Mouse (Mus musculus) heart, postnatal 0 days (tissue): ENCODE measurements around the gene Usp39.

Experiments
- CTCF ChIP-seq: IDR thresholded peaks from 2 replicates; pipeline ENCODE4 v1.5.1; 2016; ENCODE audit warnings: antibody characterized with exemption, control low read depth, low read depth
- EP300 ChIP-seq: IDR thresholded peaks from 2 replicates; pipeline ENCODE4 v1.6.1; 2016; ENCODE audit warnings: antibody characterized with exemption, low read depth

DNA sequence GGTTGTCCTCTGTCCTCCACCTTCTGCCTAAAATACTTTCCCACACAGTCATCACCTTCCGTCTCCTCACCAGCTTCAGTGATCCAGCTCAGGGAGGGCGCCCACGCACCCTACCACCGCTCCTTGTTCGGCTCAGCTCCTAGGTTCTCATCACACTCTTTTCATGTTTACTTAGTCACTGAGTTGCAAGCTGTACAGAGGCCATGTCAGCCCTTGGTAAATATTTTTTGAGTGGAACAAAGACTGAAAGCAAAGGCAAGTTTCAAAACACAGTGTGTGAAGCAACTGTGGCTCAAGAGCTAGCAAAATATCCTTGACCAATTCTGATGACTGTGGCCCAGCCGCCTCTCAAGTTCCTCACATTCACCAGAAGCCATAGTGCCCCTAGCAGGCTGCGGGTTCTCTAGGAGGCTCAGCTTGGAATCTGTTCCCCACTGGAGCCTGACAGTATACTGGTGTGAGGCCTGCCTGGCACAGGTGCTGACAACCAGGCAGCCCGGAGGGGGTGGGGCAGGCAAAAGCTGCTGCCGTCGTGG, 72.8 kb downstream of the Usp39 start:
- no peak for TF ChIP-seq CTCF
- TF ChIP-seq EP300: no peak
